Mouse (Mus musculus) Patski (cell line): ENCODE data around the gene Cyld. TPM values are rescaled to one million over a fixed set of nuclear protein-coding genes. Genes with fewer than 3 reads are reported as not detected.

ENCODE experiments used
- ATAC-seq: fragments of 100-300 bp; one replicate; pipeline ENCODE4 v1.8.0; 2021
- CTCF ChIA-PET: fragments of 350-600 bp; sonication (Branson Sonifier 250); formaldehyde crosslinking; loops from one replicate; lab custom pipeline; 2022; ENCODE audit warnings: inconsistent platforms; lab: Charles Lee
- POLR2A ChIA-PET: fragments of 350-600 bp; sonication (Branson Sonifier 250); formaldehyde crosslinking; loops from one replicate; lab custom pipeline; 2022; ENCODE audit warnings: antibody characterized with exemption, inconsistent platforms; lab: Charles Lee
- DNase-seq: peaks from one replicate; pipeline ENCODE4 v3.0.0-alpha.2; 2011; ENCODE audit warnings: low read depth, low spot score
- H3K27me3 ChIP-seq: fragments of 371-371 bp; one replicate; pipeline ENCODE4 v1.5.1; 2021
- CTCF ChIP-seq: fragments of 100-300 bp; IDR thresholded peaks from one replicate; pipeline ENCODE4 v1.5.1; 2021
- in situ Hi-C: fragments of 300-500 bp; cut with MboI; formaldehyde crosslinking; loops from 3 replicates; pipeline ENCODE4 v1.11.1; 2018; ENCODE audit warnings: low pct_unique_long_range_greater_than_20kb, mixed read lengths
- polyA plus RNA-seq: library from polyadenylated mRNA; unstranded; gene quantifications from one replicate; pipeline ENCODE4 v1.2.3, GENCODE M21; 2021

Gene Cyld
- polyA plus RNA-seq, 1 experiment from 2014 or later, result 46.7 TPM

DNA sequence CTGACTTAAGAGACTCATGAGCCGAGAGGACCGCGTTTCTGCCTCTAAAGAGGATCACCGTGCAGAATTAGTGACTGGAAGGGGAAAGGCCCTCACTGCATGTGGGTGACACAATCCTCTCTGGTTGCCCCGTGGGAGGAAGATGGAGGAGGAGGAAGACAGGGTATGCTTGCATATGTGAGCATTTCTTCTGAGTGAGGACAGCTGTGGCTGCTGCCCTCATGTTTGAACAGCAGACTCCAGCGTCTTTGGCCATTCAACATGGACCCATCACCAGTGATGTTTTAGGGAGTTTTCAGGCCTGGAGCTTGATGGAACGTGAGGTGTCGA, 10.0 kb upstream of the Cyld start:
- no peak for DNase-seq
- H3K27me3 ChIP-seq, result no peaks in the 10 kb centered on the region
- ATAC-seq, result no peak
- in situ Hi-C loops, result no loop called here
- POLR2A ChIA-PET, result no interaction called here
- CTCF ChIA-PET, result no interaction called here
- TF ChIP-seq CTCF, result no peak

DNA sequence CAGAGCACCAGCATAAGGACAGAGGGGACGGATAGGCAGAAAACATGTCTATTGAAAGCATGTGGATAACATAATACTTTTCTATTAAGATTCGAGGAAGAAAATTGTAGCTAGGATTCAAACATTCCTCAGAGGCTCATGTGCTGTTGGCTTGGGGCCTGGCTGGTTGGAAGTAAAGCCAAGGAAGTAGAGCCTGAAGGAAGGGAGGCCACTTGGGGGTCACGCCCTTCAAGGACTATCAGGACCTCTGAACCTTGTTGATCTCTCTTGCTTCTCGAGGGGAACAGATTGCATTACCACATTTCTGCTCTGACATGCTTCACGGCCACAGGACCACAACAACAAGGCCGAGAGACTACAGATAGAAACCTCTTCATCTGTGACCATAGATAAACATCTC, 7.7 kb upstream of the Cyld start:
- in situ Hi-C loops, result no loop called here
- CTCF ChIA-PET, result interaction anchor here (1.0 kb wide), 1 partner anchor 12 kb away, joined by 4 read pairs; no protein-coding TSS in a partner anchor
- H3K27me3 ChIP-seq, result no peaks in the 10 kb centered on the region
- ATAC-seq (no peak), DNase-seq (no peak)
- POLR2A ChIA-PET, result no interaction called here
- no peak for TF ChIP-seq CTCF

DNA sequence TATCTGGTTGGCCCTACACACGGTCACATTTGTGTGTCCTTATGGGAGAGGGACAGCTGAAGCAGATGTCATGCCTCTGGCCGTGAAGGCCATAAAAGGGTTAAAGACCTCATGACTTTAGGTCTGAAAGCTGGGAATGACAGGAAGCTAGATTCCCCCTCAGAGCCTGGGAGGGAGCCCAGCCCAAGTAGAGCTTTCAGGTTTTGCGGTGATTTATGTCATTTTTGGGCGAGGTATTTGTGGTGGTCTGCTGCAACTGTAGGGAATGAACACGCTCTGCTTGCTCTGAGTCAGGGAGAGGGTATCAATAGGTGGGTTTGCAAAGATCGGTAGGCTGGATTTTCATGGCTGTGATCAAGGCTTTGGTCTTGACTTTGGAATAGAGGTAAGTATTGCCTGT, 6.9 kb upstream of the Cyld start:
- TF ChIP-seq CTCF, result no peak
- in situ Hi-C loops, result no loop called here
- DNase-seq, result no peak
- ATAC-seq, result no peak
- no peaks in the 10 kb centered on the region for H3K27me3 ChIP-seq
- CTCF ChIA-PET, result interaction anchor here (1.5 kb wide), 1 partner anchor 8 kb away, joined by 5 read pairs; no protein-coding TSS in a partner anchor
- POLR2A ChIA-PET, result no interaction called here

DNA sequence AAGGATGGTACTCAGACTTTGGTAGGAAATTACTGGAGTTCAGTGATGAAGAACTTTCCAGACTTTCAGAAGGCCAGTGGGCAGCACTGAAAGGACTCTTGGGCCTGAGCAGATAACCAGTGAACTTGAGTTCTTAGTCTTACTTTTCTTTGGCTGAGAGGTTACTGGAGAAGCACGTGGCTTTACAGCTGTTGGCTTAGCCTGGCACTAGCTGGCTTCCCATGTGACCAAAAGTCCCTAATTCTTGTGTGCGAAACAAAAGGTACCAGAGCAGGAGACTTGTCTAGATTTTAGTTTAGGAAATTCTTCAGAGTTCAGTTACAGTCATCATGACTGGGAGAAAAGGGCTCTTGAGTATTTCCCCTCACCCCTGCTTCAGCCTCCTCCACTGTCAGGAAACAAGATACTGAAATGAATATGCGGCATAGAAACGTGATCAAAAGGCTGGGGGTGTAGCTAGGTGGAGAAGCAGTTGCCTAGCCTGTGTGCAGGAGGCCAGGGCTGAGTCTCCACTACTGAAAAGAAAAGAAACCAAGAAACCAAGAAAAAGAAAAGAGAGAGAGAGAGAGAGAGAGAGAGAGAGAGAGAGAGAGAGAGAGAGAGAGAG, 5.4 kb upstream of the Cyld start:
- ChIA-PET CTCF (interaction anchor here (1.5 kb wide), 1 partner anchor 10 kb away, joined by 5 read pairs; no protein-coding TSS in a partner anchor), POLR2A (no interaction called here)
- ATAC-seq, result no peak
- DNase-seq, result no peak
- TF ChIP-seq CTCF, result no peak
- in situ Hi-C loops, result no loop called here
- no peaks in the 10 kb centered on the region for H3K27me3 ChIP-seq

DNA sequence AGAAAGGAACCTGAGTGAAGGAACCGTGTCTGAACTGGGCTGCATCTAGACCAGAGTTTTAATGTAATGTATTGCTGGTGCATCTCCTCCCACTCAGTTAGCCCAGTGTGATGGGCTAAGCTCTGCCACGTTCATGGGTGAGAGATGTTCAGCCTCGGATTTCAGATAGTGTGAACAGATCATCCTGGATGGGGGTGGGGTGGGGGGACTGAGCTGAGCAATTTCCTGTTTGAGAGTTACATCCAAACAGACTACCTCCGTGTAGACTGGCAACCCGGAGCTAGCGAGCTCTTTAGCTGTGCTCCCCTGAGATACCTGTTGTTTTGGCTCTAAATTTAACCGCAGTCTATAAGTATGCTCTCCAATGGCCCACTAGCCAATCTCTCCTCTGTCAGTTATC, 4.9 kb upstream of the Cyld start:
- in situ Hi-C loops, result no loop called here
- CTCF ChIA-PET, result no interaction called here

DNA sequence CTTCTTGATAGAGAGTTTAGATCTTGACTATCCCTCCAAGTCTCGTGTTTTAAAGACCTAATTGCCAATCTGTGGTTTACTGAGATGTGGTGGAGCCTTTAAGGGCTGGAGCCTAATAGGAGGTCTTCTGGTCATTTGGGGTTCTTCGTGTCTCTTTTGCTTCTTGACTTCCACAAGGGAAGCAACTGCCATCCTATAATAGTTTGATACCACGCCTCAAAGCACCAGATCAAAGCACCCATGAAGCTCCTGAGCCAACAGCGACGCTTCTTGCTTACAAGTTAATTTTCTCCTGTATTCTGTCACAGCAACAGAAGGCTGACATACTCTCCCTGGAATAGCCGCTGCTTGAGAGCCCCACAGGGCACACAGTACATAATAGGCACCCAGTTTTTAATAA, 4.0 kb upstream of the Cyld start:
- TF ChIP-seq CTCF, result no peak
- ATAC-seq (no peak), DNase-seq (no peak)
- ChIA-PET CTCF (no interaction called here), POLR2A (no interaction called here)
- in situ Hi-C loops, result no loop called here
- no peaks in the 10 kb centered on the region for H3K27me3 ChIP-seq

More for the DNA sequence above, 4.9 kb upstream of the Cyld start:
- DNase-seq (no peak), ATAC-seq (no peak)
- TF ChIP-seq CTCF, result no peak
- no peaks in the 10 kb centered on the region for H3K27me3 ChIP-seq
- POLR2A ChIA-PET, result interaction anchor here (0.5 kb wide), 1 partner anchor 80 kb away, joined by 3 read pairs; no protein-coding TSS in a partner anchor

DNA sequence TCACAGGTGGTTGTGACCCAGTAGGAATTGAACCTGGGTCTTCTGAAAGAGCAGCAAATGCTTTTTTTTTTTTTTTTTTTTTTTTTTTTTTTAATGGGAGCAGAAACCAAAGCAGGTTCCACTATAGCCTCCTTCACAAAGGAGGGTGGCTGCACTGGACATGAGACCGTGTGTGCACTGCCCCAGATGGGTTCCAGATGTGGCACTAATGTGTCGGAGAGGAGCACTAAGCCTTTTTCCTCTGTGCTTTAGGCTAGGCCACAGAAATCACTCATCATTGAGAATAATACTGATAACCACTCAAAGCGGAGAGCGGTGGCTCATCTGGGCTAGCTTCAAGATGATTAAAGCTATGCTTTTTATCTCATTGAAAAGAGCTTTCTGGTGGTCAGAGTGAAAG, 3.5 kb upstream of the Cyld start:
- no peaks in the 10 kb centered on the region for H3K27me3 ChIP-seq
- TF ChIP-seq CTCF, result no peak
- ChIA-PET POLR2A (no interaction called here), CTCF (no interaction called here)
- DNase-seq (no peak), ATAC-seq (no peak)
- in situ Hi-C loops, result no loop called here

DNA sequence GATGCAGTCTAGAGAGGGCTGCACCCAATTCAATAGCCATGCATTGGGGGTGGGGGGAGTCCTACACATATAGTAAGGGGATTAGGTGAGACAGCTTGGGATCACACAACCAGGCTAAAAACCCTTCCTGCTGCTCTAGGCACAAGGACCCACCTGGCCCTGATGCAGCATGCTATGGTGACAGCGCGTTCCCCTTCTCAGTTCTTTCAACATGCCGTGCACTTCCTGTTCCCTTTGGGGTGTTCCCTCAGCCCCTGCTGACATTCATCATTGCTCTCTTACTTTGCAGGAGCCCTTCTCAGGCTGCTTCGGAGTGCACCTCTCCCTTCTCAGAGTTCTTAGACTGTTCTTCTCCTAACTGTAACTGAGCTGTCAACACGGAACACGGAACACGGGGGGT, 2.5 kb upstream of the Cyld start:
- in situ Hi-C loops, result no loop called here
- POLR2A ChIA-PET, result no interaction called here
- ATAC-seq, result no peak

DNA sequence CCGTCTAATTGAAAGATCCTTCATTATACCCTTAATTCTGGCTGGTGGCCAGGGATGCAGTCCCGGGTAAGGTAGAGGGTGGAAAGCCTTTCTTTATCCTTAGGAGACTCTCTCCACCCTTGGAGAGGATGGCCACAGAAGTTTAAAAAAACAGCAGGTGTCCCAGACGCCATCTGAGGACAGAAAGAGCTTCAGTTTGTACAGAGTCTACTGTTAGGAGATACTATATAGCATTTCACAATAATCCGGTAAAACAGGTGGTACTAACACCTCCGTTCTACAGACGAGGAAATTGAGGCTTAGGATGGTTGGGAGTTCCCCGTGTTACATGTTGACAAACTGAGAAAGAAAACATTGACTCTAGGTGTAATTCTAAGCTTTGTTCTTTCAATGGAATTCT, 600 bp upstream of the Cyld start:
- no peak for DNase-seq
- POLR2A ChIA-PET, result no interaction called here
- no peaks in the 10 kb centered on the region for H3K27me3 ChIP-seq
- CTCF ChIA-PET, result interaction anchor here (1.2 kb wide), 1 partner anchor 60 kb away, joined by 3 read pairs; no protein-coding TSS in a partner anchor
- no peak for TF ChIP-seq CTCF
- in situ Hi-C loops, result no loop called here
- no peak for ATAC-seq

More for the DNA sequence above, 2.5 kb upstream of the Cyld start:
- CTCF ChIA-PET, result no interaction called here
- DNase-seq, result no peak
- TF ChIP-seq CTCF, result no peak
- H3K27me3 ChIP-seq, result no peaks in the 10 kb centered on the region

DNA sequence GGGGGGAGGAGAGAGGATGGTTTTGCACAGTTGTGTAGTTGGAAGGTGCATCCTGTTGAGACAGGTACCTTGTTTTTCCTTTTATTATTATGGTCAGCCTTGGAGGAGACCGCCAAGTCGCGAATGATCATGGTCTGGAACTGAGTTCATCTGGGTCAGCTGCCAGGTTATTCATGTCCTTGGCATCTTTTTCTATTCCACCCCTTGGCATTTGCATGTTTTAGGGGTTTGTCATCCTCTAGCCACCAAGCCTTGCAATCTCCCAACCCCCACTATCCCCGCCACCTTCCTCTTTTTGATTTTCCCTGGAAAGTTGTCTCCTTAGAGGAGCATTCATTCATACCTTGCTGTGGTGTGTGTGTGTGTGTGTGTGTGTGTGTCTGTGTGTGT, 809 bp downstream of the Cyld start:
- ChIA-PET CTCF (no interaction called here), POLR2A (no interaction called here)
- no peaks in the 10 kb centered on the region for H3K27me3 ChIP-seq
- DNase-seq (peak; percentile 60), ATAC-seq (peak; percentile 22)
- in situ Hi-C loops, result no loop called here
- no peak for TF ChIP-seq CTCF

DNA sequence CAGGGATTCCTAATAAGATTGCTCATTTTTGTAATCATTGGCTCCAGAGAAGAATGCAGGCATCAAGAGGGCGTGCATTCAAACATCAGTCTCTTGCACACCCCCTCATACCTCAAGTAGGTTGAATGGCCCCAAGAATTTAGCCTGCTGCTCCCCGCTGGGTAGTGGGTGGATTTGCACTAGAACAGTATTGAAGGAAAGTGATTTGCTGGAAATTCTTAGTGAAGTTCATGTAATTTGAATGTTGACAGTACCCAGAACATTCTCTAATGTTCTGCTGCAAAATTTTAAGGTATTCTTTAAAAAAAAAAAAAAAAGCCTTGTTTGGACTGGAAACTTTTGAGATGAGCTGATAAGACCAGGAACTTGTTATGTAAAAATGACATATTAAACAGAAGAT, 1.2 kb downstream of the Cyld start:
- POLR2A ChIA-PET, result interaction anchor here (0.6 kb wide), 1 partner anchor 347 kb away, joined by 4 read pairs; no protein-coding TSS in a partner anchor
- in situ Hi-C loops, result no loop called here
- TF ChIP-seq CTCF, result no peak
- DNase-seq, result no peak
- ATAC-seq, result no peak
- no peaks in the 10 kb centered on the region for H3K27me3 ChIP-seq
- CTCF ChIA-PET, result no interaction called here
